Mouse (Mus musculus) forebrain, embryonic 11.5 days (tissue): ENCODE data around the gene 2200002D01Rik. TPM values are rescaled to one million over a fixed set of nuclear protein-coding genes. Genes with fewer than 3 reads are reported as not detected.
A peak's percentile ranks its signal among the peaks of the same experiment; 100 is the strongest.

Experiments used
- ATAC-seq: fragments of 200-750 bp; cut with Nextera tagmentation; replicated peaks from 2 replicates; pipeline ENCODE4 v1.8.0; 2017; ENCODE audit warnings: moderate TSS enrichment; ENCODE audit not compliant: low FRiP score
- DNase-seq: peaks from one replicate; pipeline ENCODE4 v3.0.0-alpha.2; 2017; ENCODE audit warnings: low spot score
- H3K27ac ChIP-seq: fragments of 300-500 bp; sonication (generic); 2 replicates; pipeline ENCODE4 v1.5.1; 2014; ENCODE audit warnings: low read depth, low read length
- H3K27me3 ChIP-seq: fragments of 300-500 bp; sonication (generic); 2 replicates; pipeline ENCODE4 v1.6.1; 2014; ENCODE audit warnings: mild to moderate bottlenecking, low read length, mixed read lengths; ENCODE audit not compliant: control insufficient read depth, insufficient read depth
- H3K36me3 ChIP-seq: fragments of 300-500 bp; sonication (generic); 2 replicates; pipeline ENCODE4 v1.6.1; 2014; ENCODE audit warnings: mild to moderate bottlenecking, low read length, moderate library complexity, mixed read lengths; ENCODE audit not compliant: control insufficient read depth, insufficient read depth
- H3K4me1 ChIP-seq: fragments of 300-500 bp; sonication (generic); replicated peaks from 2 replicates; pipeline ENCODE4 v1.6.1; 2014; ENCODE audit warnings: low read length, mixed read lengths; ENCODE audit not compliant: control insufficient read depth, insufficient read depth
- H3K4me2 ChIP-seq: fragments of 300-500 bp; sonication (generic); 2 replicates; pipeline ENCODE4 v1.6.1; 2014; ENCODE audit warnings: low read depth, mild to moderate bottlenecking, low read length, moderate library complexity, mixed read lengths; ENCODE audit not compliant: severe bottlenecking
- H3K4me3 ChIP-seq: fragments of 300-500 bp; sonication (generic); 2 replicates; pipeline ENCODE4 v1.5.1; 2014; ENCODE audit warnings: low read depth, low read length
- H3K9ac ChIP-seq: fragments of 300-500 bp; sonication (generic); 2 replicates; pipeline ENCODE4 v1.6.1; 2014; ENCODE audit warnings: low read length
- H3K9me3 ChIP-seq: fragments of 300-500 bp; sonication (generic); 2 replicates; pipeline ENCODE4 v1.6.1; 2016; ENCODE audit warnings: low read length, mixed read lengths; ENCODE audit not compliant: control insufficient read depth
- WGBS: fragments of 180-500 bp; shearing (Covaris S2); extraction: QIAGEN DNeasy Blood & Tissue Kit; methylation state at CpG from one replicate; pipeline ENCODE4 v1.1.7; 2014; 5-methylcytosine and 5-hydroxymethylcytosine counted together
- polyA plus RNA-seq: library from polyadenylated mRNA; unstranded; fragments of >200 nt; fragmentation: Nextera tagmentation; extraction: Ambion mirVana; gene quantifications from 2 replicates; pipeline ENCODE4 v1.2.1, GENCODE M21; 2014

Gene 2200002D01Rik
- polyA plus RNA-seq, 1 experiment from 2014 or later: 5.7 TPM

DNA sequence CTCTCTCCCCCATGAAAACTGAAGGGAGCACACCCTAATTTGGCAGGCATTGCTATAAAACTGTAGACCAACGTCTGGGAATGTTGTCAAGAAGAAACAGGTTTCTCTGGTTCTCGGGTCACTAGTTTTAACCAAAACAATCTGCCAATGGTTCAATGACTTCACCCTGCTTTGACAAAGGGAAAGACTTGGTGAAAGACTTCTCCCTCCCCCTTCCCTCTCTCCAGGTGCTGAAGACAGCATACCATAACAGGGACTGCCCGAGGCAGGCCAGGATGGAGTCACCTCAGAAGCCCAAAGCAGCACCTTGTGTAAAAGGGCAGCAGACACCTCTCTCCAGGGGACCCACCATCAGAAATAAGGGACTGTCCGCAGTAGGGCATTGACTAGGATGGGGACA, 18.7 kb upstream of the 2200002D01Rik start:
- no peak overlapping the region for H3K4me2 ChIP-seq
- no peak overlapping the region for H3K9ac ChIP-seq
- no peak for ATAC-seq
- no peaks in the 10 kb centered on the region for H3K36me3 ChIP-seq
- no peaks in the 10 kb centered on the region for H3K27me3 ChIP-seq
- no peak overlapping the region for H3K4me3 ChIP-seq
- H3K9me3 ChIP-seq: no peaks in the 10 kb centered on the region
- H3K27ac ChIP-seq: no peak overlapping the region
- DNase-seq: no peak
- whole genome bisulfite sequencing: 61% methylated on average over 4 of the region's 4 CpGs
- H3K4me1 ChIP-seq: no peaks in the 10 kb centered on the region

DNA sequence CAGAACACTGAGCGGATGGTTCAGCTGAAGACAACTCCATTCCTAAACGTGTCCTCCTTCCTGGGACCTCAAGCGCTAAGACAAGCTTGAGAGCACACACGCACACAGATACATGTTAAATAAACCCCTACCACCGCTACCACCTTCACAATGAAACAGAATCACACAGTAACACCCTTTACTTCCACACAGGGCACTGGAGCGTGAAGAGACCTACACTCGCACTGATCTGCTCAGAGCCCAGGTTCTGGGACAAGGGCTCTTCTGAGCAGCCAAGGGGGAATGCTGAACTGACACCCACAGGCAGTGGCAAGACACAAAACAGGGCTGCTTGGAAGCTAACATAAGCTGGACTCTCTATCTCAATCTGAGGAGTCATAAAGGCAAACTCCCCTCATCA, 17.4 kb upstream of the 2200002D01Rik start:
- DNase-seq (no peak), ATAC-seq (no peak)
- H3K9ac ChIP-seq: no peak overlapping the region
- no peak overlapping the region for H3K4me3 ChIP-seq
- H3K27me3 ChIP-seq: no peaks in the 10 kb centered on the region
- no peaks in the 10 kb centered on the region for H3K9me3 ChIP-seq
- no peak overlapping the region for H3K4me2 ChIP-seq
- H3K36me3 ChIP-seq: no peaks in the 10 kb centered on the region
- H3K27ac ChIP-seq: no peak overlapping the region
- 82% methylated on average over 7 of the region's 7 CpGs for WGBS
- no peaks in the 10 kb centered on the region for H3K4me1 ChIP-seq

DNA sequence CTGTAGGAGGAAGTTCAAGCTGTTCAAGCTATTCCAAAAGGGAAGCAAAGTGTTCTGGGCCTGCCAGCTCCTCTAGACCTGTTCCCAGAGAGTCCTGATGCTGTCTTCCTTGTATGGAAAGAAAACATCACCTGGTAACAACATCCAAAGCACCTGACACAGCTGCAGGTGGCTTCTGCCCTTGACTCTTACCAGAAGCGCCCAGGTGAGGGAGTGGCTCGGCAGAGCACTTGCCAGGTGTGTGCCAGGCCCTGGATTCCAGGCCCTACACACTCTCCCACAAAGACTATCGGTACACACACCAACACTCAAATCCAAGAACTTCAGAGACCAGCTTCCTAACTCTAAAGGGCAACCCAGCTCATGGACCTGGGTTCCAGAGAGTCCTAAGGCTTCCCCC, 15.6 kb upstream of the 2200002D01Rik start:
- 80% methylated on average over 3 of the region's 3 CpGs for WGBS
- Histone ChIP-seq H3K4me1 (peaks cover 8% of the 10 kb centered on the region), H3K27me3 (no peaks in the 10 kb centered on the region), H3K4me2 (no peak overlapping the region), H3K27ac (no peak overlapping the region), H3K36me3 (no peaks in the 10 kb centered on the region), H3K4me3 (no peak overlapping the region), H3K9me3 (no peaks in the 10 kb centered on the region), H3K9ac (no peak overlapping the region)
- no peak for ATAC-seq
- DNase-seq: no peak

DNA sequence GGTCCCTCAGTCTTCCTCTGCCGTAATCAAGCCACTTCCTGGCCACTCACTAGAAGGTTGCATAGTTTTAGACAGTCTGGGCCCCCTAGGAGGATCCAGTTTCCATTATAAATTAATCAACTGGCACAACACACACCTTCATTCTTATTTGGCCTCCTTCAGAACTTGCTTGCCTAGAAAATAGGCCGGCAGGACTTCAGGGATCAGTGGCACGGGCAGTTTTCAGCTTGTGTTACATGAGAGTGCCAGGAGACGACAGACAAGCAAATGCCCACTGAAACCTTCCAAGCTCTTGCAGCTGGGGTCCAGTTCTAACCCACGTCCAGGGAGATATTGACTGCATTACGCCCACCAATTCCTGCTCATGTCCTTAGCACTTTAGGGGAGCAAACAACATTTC, 13.9 kb upstream of the 2200002D01Rik start:
- WGBS: 85% methylated on average over 6 of the region's 6 CpGs
- H3K4me3 ChIP-seq: no peak overlapping the region
- no peak overlapping the region for H3K4me2 ChIP-seq
- H3K9me3 ChIP-seq: no peaks in the 10 kb centered on the region
- no peak for ATAC-seq
- H3K27ac ChIP-seq: no peak overlapping the region
- DNase-seq: no peak
- no peak overlapping the region for H3K9ac ChIP-seq
- H3K27me3 ChIP-seq: no peaks in the 10 kb centered on the region
- peaks cover 8% of the 10 kb centered on the region for H3K4me1 ChIP-seq
- no peaks in the 10 kb centered on the region for H3K36me3 ChIP-seq

DNA sequence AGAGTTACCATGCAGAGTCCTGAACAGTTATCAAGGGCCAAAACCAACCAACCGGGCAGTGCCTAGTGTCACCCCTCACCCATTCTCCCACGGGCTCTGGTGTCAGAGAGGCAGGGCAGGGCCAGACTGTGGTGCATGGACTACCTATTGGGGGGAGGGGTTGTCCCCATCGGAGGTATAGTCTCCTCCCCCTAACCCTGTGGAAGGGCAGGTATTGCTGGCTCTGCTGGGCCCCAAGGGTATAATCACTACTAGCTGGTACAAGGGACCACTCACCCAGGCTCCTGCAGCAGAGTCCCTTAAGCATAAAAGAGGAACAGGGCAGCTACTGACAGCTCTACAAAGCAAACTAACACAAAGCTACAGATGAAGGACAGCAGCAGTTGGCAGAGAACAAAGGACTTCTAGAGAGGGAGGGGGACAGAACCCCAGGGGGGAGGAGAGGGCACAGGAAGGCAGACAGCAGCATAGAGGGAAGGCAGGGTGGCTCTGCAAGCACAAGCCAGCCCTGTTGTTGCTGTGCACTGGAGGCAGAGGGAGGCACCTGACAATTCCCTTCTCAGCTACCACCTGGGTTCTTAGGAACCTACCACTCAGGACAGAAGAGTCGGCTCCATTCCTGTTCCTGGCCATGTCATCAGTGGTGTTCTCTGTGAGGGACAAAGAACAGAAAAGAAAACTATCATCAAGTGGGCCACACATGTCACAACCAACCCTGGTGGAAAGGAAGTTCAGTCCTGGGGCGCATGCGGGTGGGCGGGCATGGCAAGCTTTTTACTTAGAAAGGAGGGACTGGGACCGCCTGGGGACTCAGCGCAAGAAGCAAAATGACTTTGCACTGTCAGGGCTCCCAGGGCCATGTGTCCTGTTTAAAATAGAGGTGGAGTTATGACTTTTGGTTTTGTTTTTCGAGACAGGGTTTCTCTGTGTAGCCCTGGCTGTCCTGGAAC, 11.8 kb upstream of the 2200002D01Rik start:
- DNase-seq (no peak), ATAC-seq (peak; percentile 36; the same call in 1 of the 2 replicates)
- H3K9me3 ChIP-seq: no peaks in the 10 kb centered on the region
- no peak overlapping the region for H3K4me2 ChIP-seq
- peaks cover 8% of the 10 kb centered on the region for H3K4me1 ChIP-seq
- no peak overlapping the region for H3K4me3 ChIP-seq
- 77% methylated on average over 10 of the region's 10 CpGs for WGBS
- peak overlapping the region; percentile 41; the same call in 1 of the 2 replicates for H3K27ac ChIP-seq
- no peaks in the 10 kb centered on the region for H3K36me3 ChIP-seq
- no peaks in the 10 kb centered on the region for H3K27me3 ChIP-seq
- H3K9ac ChIP-seq: 0 out of 2 replicates have a peak overlapping the region, but pooled peaks have one; percentile 29

DNA sequence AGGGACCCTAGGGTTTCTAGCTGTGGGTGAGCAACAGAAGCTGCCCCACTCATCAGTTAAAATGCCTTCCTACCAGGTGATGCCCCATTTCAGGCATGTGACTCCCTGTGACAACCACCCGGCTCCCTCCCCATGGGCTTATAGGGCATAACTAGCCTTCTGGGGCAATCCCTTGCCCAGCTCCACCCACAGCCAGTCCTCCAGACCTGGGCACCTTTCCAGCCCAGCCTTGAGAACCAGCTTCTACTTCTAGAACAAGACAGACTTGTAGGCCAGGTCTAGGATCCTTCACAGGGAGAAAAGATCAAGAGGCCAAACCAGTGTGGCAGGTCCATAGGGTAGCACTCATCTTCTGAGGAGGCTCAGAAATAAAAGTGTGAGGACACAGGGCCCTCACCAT, 9.1 kb upstream of the 2200002D01Rik start:
- H3K9ac ChIP-seq: no peak overlapping the region
- ATAC-seq (no peak), DNase-seq (no peak)
- H3K27ac ChIP-seq: no peak overlapping the region
- H3K27me3 ChIP-seq: no peaks in the 10 kb centered on the region
- 100% methylated on average over 1 of the region's 1 CpGs for WGBS
- H3K4me1 ChIP-seq: peaks cover 8% of the 10 kb centered on the region
- no peak overlapping the region for H3K4me2 ChIP-seq
- no peaks in the 10 kb centered on the region for H3K36me3 ChIP-seq
- H3K9me3 ChIP-seq: no peaks in the 10 kb centered on the region
- H3K4me3 ChIP-seq: no peak overlapping the region

DNA sequence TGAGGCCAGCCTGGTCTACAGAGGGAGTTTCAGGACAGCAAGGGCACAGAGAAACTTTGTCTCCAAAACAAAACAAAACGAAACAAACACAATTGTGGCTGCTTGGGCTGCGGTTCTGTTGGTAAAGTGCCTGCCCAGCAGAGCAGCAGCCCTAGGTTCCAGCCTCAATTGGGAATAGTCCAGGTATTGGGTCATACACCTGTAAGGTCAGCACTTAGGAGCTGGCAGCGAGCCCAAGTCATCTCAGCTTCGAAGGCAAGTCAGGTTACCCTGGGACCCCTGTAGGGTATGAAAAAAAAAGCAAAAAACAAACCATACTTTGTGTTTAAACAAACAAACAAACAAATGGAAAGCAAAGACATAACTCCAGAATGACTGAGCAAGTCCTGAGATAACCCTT, 7.6 kb upstream of the 2200002D01Rik start:
- H3K9ac ChIP-seq: no peak overlapping the region
- DNase-seq: no peak

DNA sequence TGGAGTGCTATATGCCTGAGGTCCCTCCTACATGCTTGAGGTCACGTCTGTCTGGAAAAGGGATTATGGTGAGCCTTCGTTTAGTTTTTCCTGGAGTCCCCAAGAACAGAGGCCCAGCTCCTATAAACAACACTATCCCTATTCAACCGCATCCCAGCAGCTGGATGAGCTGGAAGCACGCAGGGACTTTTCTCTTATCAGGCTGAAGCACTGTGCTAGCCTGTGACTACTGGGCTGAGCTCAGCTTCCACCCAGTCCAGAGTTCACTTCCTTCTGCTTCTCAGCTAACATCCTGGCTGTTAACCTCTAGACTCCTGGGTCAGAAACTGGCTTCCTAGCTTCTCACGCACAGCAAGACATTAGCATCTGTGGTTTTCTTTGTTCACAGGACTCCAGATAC, 5.6 kb upstream of the 2200002D01Rik start:
- Histone ChIP-seq H3K4me2 (no peak overlapping the region), H3K27me3 (peaks cover 2% of the 10 kb centered on the region; the same call in 1 of the 2 replicates), H3K4me1 (no peaks in the 10 kb centered on the region), H3K9me3 (no peaks in the 10 kb centered on the region), H3K27ac (no peak overlapping the region), H3K36me3 (no peaks in the 10 kb centered on the region), H3K9ac (no peak overlapping the region), H3K4me3 (no peak overlapping the region)
- ATAC-seq (no peak), DNase-seq (no peak)
- 58% methylated on average over 5 of the region's 5 CpGs for WGBS

More for the DNA sequence above, 7.6 kb upstream of the 2200002D01Rik start:
- ATAC-seq: no peak
- Histone ChIP-seq H3K4me3 (no peak overlapping the region), H3K36me3 (no peaks in the 10 kb centered on the region), H3K4me2 (no peak overlapping the region), H3K9me3 (no peaks in the 10 kb centered on the region), H3K27me3 (no peaks in the 10 kb centered on the region), H3K4me1 (peaks cover 8% of the 10 kb centered on the region), H3K27ac (no peak overlapping the region)
- 92% methylated on average over 4 of the region's 4 CpGs for WGBS
